ENCODE assay signal across 9 mouse cellular contexts in genomic region chr2:102675275-102675674, GRCm38 (mm10). TPM values are rescaled to one million over a fixed set of nuclear protein-coding genes. Genes with fewer than 3 reads are reported as not detected.
DNase-seq lines count a peak whose midpoint lies in the region; ATAC-seq and TF ChIP-seq lines count a peak whose summit lies in the region.
"Had no signal": no experiment of that assay in that cellular context is flagged by ENCODE, and none has a peak within 500 bp of the region (broad histone marks: within the 10 kb centered on the region; RNA-seq: fewer than 3 reads in every experiment).

No protein-coding gene starts in this region.

- no peaks in the 10 kb centered on the region for H3K4me1 ChIP-seq in neural tube, embryonic 11.5 days (ENCODE audit: control insufficient read depth, insufficient read depth, low read length)

- H3K27me3 ChIP-seq in C2C12 (ENCODE audit: control insufficient read depth, insufficient read depth, insufficient read length): peaks cover 38% of the 10 kb centered on the region
- no peaks in the 10 kb centered on the region for H3K27me3 ChIP-seq in neural tube, embryonic 11.5 days (ENCODE audit: control insufficient read depth, insufficient read depth, low read length)
- H3K27me3 ChIP-seq: hindbrain, embryonic 15.5 days had no signal

- no peaks in the 10 kb centered on the region for H3K79me2 ChIP-seq in C2C12 (ENCODE audit: control insufficient read depth, insufficient read depth)

- no peak overlapping the region for H3K4me2 ChIP-seq in neural tube, embryonic 11.5 days (ENCODE audit: low read depth)
- H3K4me2 ChIP-seq: hindbrain, embryonic 15.5 days had no signal

- DNase-seq in frontal cortex, postnatal 25 days (ENCODE audit: low spot score in 2 of 2): peak; percentile 65 to 70
- DNase-seq in brain, embryonic 14.5 days (ENCODE audit: low read depth): no peak
- peak; percentile 68 for DNase-seq in gastrocnemius, adult 2 months
- peak; percentile 63 to 65 for DNase-seq in left cerebral cortex, postnatal 25 days (ENCODE audit: low spot score in 2 of 2)
- peak; percentile 43 for DNase-seq in neural tube, embryonic 11.5 days (ENCODE audit: low spot score)
- peak; percentile 12 to 55 for DNase-seq in thymus, postnatal 10 days (ENCODE audit: low spot score in 2 of 2)

- no peak overlapping the region for H3K9ac ChIP-seq in neural tube, embryonic 11.5 days (ENCODE audit: low read length)
- H3K9ac ChIP-seq: hindbrain, embryonic 15.5 days had no signal

- WGBS in neural tube, embryonic 11.5 days: 70% methylated on average over 6 of the region's 6 CpGs

- no peak for ATAC-seq in frontal cortex, adult (ENCODE audit: low TSS enrichment)
- no peak for ATAC-seq in neural tube, embryonic 11.5 days (ENCODE audit: insufficient read depth, low FRiP score, low TSS enrichment)

- intact Hi-C loops in gastrocnemius, adult 2 months (cut with DNase I): no loop called here
- intact Hi-C loops in left cerebral cortex, postnatal 25 days (cut with DNase I): no loop called here

- no peaks in the 10 kb centered on the region for H3K9me3 ChIP-seq in neural tube, embryonic 11.5 days (ENCODE audit: control insufficient read depth, low read length)
- H3K9me3 ChIP-seq: hindbrain, embryonic 15.5 days had no signal

- peak; percentile 31 for TF ChIP-seq CTCF in C2C12 (IDR thresholded peaks at IDR 0.05; ENCODE audit: control insufficient read depth, insufficient read depth, insufficient read length)
- peak; percentile 64 for TF ChIP-seq CTCF in brain, embryonic 14.5 days (IDR thresholded peaks at IDR 0.05; ENCODE audit: borderline replicate concordance, extremely low read depth, insufficient read depth, insufficient read length)
- peak; percentile 69 for TF ChIP-seq CTCF in gastrocnemius, adult 2 months (IDR thresholded peaks at IDR 0.05)

- no peaks in the 10 kb centered on the region for H3K36me3 ChIP-seq in C2C12 (ENCODE audit: control insufficient read depth, insufficient read depth)
- no peaks in the 10 kb centered on the region for H3K36me3 ChIP-seq in neural tube, embryonic 11.5 days (ENCODE audit: control insufficient read depth, insufficient read depth, low read length)
- H3K36me3 ChIP-seq: hindbrain, embryonic 15.5 days had no signal

- H3K27ac ChIP-seq in gastrocnemius, adult 2 months: no peak overlapping the region
- H3K27ac ChIP-seq in neural tube, embryonic 11.5 days (ENCODE audit: low read depth, low read length): no peak overlapping the region

- no peaks in the 10 kb centered on the region for H3K79me3 ChIP-seq in C2C12 (ENCODE audit: low read depth)

- H3K4me3 ChIP-seq in C2C12 (ENCODE audit: insufficient read depth, poor library complexity, severe bottlenecking): no peak overlapping the region
- no peak overlapping the region for H3K4me3 ChIP-seq in gastrocnemius, adult 2 months
- H3K4me3 ChIP-seq in neural tube, embryonic 11.5 days (ENCODE audit: low read depth, low read length): no peak overlapping the region
- H3K4me3 ChIP-seq: hindbrain, embryonic 15.5 days had no signal

- H3ac ChIP-seq in C2C12 (ENCODE audit: control insufficient read depth, insufficient read length, low read depth): no peak overlapping the region

- TF ChIP-seq POLR2A in brain, embryonic 14.5 days (IDR thresholded peaks at IDR 0.05; ENCODE audit: borderline replicate concordance, extremely low read depth, insufficient read depth, insufficient read length, poor library complexity, severe bottlenecking): no peak

TF ChIP-seq in C2C12, 6 proteins besides CTCF, POLR2A, EP300 and RAD21:
- TF ChIP-seq MYOG (IDR thresholded peaks at IDR 0.05; ENCODE audit: control insufficient read depth, extremely low read depth, insufficient read length) (no peak), MAX (IDR thresholded peaks at IDR 0.05) (no peak), USF1 (IDR thresholded peaks at IDR 0.05; ENCODE audit: low read depth) (no peak), MYOD1 (IDR thresholded peaks at IDR 0.05; ENCODE audit: control insufficient read depth, insufficient read length, low read depth) (no peak), CEBPB (IDR thresholded peaks at IDR 0.05; ENCODE audit: low read depth) (no peak), FOSL1 (IDR thresholded peaks at IDR 0.05; ENCODE audit: insufficient read depth, low read length, poor library complexity, severe bottlenecking) (no peak)

RNA-seq across cellular contexts. Expression of gene Slc1a2, which starts 16.8 kb away (rescaled TPM):
- polyA plus RNA-seq in C2C12 (2012; fragmentation: generic; extraction: Trizol): not detected
- polyA plus RNA-seq in brain, embryonic 14.5 days (2012; rRNA removed): 27.1 and 46.2 TPM in 2 replicates
- under 1 TPM; 0.14 to 0.36 TPM for total RNA-seq in gastrocnemius, adult 2 months (2021)
- total RNA-seq in left cerebral cortex, postnatal 25 days (2021): 1,000 to 10,000 TPM; 1,823 to 2,031 TPM
- polyA plus RNA-seq in neural tube, embryonic 11.5 days (2014; fragmentation: Nextera tagmentation; extraction: Ambion mirVana): 12.9 and 13.7 TPM in 2 replicates

Comparison
In these comparisons a context has a peak if more than half of its experiments do, and no peak if none do; other contexts are left out.
1. RNA of gene Slc1a2, which starts 16.8 kb away (polyA plus RNA-seq): 27.1 to 46.2 TPM in brain, embryonic 14.5 days and 12.9 to 13.7 TPM in neural tube, embryonic 11.5 days; not detected in C2C12 (single experiment); every median in the first group is over 10 times any median in the second.
2. Peak in every context shown above with its lines, with median percentiles within 50 percentile points of each other: CTCF ChIP-seq.